Mouse (Mus musculus): ENCODE data around the gene Mtx1.
"Not testable (repeated sequence)": the region's sequence is repeated elsewhere in the genome, so short reads cannot be mapped to it uniquely, and the experiment has no call there.

Mtx1 gene

DNA sequence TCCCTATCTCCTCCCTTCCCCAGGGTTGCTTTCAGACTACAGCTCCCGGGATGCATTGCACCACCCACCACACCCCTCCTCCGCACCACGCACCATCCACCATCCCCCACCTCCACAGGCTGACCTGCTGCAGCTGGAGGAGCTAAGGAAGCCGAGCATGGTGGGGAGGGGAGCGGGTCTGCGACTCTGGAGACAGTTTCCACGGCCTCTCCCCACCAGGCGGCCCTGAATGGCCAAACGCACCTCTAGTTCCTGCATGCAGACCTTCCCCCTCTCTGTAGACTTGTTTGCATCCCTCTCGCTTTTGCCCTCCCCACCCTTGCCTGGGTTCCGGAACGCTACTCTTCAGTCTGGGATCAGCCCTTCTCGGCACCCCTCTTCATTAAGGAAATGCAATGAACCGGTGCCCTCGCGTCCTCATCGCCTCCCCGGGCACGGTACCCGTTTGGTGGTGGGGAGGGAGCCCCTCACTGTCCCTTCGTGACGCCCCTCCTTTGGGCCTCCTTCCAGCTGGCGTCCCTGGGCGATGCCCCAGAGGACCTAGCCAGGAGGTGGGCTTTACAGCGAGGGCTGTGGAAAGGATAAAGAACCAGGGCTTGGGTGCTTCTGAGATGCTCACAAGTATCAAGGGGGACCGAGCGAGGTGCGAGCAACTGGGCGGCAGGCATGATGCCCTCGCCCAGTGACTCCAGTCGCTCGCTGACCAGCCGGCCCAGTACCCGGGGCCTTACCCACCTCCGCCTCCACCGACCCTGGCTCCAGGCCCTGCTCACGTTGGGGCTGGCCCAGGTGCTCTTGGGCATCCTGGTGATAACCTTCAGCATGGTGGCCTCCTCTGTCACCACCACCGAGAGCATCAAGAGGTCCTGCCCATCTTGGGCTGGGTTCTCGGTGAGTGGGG is 43.6 kb downstream of the Mtx1 start, which contains the start of gene Fam189b:
Fam189b (plus strand) TSS at position 86 of the 901 bp plus-strand sequence.
- peak; percentile 46 for DNase-seq (ENCODE audit: low spot score)

DNA sequence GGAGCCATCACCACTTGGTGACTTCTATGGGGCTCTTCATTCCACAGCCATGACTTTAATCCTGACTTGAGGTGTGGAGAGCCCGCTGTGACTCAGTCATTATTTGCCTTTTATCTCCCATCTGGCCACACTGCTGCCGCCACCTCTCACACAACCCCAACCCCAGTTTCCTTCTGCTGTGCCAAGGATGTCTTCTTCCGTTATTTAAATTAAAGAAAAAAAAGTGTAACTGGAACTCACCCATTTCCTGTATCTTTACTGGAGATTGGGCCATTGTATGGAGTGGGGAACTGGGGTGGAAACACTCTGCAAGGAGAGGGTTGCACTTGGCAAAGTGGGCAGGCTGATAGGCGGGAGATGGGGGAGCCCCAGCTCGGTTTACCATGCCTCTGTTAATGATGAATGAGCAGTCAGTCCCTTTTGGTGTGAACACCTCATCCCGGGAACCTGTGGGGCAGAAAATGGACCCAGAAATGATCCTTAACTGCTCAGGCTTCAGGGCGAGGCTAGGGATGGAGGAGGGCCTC is 44.3 kb downstream of the Mtx1 start:
- DNase-seq (ENCODE audit: low spot score), result no peak

DNA sequence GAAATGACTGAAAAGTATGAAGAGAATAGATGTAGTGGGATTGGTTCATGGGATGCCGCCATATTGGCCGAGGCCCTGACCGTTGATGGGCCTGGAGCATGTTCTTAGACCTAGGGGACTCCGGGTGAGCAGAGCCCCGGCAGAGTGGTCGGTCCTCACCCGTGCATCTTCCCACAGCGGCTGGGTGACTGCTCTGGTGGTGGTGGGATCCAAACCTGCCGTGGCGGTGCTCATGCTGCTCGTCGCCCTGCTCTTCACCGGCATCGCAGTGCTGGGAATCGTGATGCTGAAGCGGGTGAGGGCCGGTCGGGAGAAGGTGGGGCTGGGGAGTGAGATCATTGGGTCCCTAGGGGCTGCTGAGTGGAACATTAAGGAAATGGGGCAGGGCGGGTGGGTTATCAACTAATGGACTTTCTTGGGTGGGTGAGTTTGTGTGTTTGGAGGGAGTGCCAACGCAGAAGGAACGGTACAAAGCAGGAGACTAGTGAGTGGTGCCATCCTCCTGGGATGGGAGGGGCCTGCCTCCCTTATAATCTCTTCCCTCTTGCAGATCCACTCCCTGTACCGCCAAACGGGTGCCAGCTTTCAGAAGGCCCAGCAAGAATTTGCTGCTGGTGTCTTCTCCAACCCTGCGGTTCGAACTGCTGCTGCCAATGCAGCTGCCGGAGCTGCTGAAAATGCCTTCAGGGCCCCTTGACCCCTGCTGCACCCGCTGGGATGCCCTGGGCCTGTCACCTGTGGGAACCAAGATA is 45.0 kb downstream of the Mtx1 start:
- DNase-seq (ENCODE audit: low spot score), result no peak

DNA sequence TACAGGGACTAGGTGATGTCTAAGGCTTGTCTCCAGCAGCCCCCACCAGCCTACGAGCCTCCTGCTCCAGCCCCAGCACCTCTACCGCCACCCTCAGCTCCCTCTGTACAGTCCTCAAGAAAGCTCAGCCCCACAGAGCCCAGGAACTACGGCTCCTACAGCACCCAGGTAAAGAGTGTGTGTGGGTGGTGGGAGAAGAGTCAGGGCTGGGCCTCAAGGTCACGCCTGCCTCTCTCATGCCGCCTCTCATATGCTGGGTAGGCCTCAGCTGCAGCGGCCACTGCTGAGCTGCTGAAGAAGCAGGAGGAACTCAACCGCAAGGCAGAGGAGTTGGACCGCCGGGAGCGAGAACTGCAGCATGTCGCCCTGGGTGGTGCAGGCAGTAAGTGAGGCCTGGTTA is 47.8 kb downstream of the Mtx1 start:
- DNase-seq (ENCODE audit: low spot score), result no peak

DNA sequence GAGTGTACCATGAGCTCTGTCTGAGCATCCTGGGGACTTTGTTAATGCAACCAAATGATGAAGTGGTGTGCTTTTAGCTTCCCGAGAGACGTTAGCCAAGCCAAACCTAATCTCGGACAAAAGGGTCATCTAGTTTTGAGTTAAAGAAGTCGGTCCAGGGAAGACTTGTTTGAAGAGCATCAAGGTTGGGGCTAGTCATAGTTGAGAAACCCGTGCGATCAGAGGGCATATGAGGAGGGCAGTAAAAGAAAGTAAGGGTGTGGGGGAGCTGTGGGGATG is 48.8 kb downstream of the Mtx1 start:
- no peak for DNase-seq (ENCODE audit: low spot score)

DNA sequence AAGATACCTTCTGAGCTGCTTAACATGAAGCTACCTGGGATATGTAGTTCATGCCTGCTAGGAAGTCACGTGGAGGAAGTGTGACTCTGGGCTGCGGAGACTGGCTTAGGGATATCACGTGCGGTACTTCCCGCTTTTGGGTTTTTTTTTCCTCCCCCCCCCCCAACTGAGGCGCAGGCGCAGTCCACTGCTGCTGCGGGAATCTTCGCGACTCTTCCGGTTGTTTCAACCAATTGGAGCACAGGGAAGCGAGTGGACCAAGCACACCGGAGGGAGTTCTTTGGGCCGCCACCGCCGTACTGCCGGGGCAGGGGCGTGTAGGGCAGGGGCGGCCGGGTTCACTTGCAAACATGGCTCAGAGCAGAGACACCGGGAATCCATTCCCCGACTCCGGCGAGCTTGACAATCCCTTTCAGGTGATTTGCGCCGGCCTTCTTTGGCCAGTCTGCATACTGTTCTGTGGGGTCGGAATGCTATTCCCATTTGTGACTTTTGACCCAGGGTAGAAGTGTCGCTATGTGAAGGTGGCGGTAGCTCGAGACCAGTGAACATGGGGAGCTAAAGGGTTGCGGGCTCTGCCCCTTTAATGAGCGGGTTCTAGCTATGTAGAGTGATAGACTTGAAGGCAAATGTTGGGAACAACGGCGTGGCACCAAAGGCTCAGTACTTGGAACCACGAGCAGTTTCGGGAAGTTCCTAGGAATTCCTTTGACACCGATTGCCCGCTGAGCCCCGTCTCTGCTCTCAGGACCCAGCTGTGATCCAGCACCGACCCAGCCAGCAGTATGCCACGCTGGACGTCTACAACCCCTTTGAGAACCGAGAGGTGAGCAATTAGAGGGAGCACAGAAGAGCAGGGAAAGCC is 49.4 kb downstream of the Mtx1 start, which contains the start of gene Scamp3:
Scamp3 (plus strand) TSS at position 232 of the 865 bp plus-strand sequence.
- DNase-seq (ENCODE audit: low spot score), result peak; percentile 44

DNA sequence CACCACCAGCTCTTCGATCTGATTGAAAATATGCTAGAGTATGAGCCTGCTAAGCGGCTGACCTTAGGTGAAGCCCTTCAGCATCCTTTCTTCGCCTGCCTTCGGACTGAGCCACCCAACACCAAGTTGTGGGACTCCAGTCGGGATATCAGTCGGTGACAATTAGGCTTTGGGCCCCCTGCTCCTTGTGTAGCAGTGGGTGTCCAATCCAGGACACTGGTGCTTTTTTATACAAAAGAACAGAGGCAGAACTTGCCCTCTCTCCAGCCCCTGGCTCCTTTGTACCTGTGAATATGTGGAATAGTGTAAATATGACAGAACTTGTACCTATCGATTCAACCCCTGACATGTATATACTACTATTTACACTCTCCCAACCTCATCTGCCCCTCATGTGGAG is 50.5 kb downstream of the Mtx1 start:
- DNase-seq (ENCODE audit: low spot score), result no peak

DNA sequence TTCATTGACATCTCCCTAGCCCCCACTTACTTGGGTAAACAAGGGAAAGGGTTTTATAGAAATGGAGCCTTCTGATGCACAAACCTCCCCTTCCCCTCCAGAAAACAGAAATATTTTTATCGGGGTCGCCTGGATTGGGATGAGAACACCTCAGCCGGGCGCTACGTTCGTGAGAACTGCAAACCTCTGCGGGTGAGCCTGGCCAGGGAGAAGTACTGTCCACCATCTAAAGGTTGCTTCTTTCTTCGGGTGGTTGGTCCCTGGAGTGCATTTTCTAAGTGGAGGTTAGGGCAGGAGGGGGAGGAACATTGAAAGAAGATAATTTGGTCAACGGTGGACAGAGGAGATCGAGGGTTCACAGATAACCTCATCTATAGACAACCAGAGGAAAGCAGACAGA is 51.3 kb downstream of the Mtx1 start:
- DNase-seq (ENCODE audit: low spot score), result no peak

DNA sequence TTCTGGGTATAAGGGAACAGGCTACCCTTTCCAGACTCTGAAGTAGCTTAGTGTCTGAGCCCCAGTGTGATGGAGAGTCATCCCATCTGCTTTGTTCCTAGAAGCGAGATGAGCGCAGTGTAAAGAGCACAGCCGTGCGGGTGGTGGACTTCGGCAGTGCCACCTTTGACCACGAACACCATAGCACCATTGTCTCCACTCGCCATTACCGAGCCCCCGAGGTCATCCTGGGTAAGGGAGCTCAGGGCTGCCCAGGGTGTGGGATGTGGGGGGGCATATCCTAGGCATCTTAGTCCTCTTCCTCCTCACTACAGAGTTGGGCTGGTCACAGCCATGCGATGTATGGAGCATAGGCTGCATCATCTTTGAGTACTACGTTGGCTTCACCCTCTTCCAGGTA is 52.0 kb downstream of the Mtx1 start:
- DNase-seq (ENCODE audit: low spot score), result no peak

DNA sequence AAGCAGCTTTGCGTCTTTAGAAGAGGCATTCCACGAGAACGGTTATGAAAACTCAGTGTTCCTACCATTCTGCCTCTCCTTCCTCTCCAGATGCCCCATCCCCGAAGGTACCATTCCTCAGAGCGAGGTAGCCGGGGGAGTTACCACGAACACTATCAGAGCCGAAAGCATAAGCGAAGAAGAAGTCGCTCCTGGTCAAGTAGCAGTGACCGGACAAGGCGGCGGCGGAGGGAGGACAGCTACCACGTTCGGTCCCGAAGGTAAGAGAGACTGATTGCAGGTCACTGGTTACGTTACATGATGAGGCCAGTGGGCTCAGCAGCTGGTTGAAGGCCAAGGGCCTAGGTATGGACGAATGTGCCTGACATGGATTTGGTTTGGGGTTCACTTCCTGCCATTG is 59.9 kb downstream of the Mtx1 start:
- DNase-seq (ENCODE audit: low spot score), result no peak

DNA sequence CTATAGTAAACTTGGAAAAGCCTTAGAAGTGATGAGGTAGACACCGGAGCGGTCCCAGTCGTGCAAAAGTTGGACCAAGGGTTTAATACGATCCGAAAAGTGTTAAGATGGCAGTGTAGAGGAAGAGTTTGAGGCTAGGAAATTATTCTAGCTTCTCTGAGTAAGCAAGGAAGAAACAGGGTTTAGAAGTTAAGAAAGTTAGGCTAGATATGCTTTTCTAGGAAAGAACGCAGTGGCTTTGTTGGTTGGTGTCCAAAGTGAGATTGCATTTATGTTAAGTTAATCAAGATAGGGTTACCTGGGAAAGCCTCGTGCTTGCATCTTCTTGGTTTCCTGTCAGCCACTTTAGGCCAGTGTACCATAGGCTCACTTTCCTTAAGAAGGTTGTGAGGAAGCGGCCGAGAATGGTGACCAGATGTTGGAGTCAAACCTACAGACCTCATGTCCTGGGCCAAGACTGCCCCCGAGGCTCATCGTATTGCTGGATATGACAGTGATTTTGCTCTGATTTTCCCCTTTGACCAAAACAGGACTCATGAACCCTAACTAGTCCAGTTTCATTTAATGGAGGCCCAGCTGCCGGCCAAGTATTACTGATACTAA is 61.5 kb downstream of the Mtx1 start:
- DNase-seq (ENCODE audit: low spot score), result no peak

DNA sequence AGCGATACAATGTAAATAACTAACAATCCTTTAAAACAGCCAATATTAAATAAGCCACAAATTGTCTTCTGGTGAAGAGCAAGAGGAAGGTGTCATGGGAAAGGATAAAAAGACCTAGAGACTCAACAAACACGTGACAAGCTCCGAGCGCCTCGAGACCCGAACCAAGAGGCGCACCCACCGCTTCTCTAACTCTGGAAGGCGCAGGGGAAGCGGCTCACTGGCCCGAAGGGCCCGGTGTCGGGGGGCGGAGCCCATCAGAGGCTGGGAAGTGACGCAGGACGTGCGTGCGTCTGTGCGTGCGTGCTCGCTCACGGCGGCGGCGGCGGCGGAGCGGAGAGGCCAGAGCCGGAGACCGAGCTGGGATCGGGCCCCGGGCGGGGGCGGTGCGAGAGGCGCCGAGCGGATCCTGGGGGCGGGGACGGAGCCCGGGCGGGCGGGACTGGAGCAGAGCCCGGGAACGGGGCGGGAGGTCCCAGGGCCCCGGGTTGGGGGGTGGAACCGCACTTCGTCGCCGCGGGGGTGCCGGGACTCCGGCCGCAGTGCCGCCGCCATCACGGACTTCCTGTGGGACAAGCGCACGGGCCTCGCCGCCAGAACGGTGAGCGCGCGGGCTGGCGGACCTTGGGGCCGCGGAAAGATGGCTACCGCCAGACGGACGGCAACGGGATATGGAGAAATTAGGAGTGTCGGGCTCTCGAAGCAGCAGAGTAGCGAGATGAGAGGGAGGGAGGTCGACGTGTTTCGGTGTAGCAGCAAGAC is 62.2 kb downstream of the Mtx1 start, which contains the start of gene Clk2:
Clk2 (plus strand) TSS at position 290 of the 762 bp plus-strand sequence.
- DNase-seq (ENCODE audit: low spot score), result peak; percentile 68

DNA sequence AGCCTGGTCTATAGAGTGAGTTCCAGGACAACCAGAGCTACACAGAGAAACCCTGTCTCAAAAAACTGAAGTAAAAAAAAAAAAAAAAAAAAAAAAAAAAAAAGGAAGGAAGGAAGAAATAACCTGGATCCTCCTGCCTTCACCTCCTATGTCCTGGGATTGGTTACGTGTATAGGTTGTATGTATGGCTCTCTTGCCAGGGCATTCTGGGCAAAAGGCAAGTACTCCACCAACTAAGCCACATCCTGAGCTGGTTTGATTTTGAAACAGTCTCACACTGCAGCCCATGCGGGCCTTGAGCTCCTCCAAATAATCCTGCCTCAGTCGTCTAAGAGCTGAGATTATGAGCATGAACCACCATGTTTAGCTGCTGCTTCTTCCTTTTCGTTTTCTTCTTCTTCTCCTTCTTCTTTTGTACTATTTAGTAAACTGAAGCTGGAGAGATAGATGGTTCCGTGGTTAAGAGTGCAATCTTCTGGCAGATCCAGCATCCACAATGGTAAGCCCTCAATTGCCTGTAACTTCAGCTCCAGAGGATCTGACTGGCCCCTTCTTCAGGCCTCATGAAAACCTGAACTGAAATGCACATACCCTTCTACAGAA is 63.1 kb downstream of the Mtx1 start:
- no peak for DNase-seq (ENCODE audit: low spot score)

DNA sequence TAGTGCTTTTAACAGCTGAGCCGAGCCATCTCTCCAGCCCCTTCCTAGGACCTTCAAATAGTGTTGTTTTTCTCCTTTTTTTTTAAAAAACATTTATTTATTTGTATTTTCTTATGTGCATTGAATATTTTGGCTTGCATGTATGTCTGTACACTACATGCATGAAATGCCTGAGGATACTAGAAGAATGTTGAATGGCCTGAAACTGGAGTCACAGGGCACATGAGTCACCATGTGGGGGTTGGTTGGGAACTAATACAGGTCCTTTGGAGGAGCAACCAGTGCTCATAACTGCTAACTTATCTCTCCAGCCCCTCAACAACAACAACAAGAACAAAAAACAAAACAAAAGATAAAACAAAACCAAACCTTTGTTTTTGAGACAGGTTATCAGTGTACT is 63.8 kb downstream of the Mtx1 start:
- no peak for DNase-seq (ENCODE audit: low spot score)

DNA sequence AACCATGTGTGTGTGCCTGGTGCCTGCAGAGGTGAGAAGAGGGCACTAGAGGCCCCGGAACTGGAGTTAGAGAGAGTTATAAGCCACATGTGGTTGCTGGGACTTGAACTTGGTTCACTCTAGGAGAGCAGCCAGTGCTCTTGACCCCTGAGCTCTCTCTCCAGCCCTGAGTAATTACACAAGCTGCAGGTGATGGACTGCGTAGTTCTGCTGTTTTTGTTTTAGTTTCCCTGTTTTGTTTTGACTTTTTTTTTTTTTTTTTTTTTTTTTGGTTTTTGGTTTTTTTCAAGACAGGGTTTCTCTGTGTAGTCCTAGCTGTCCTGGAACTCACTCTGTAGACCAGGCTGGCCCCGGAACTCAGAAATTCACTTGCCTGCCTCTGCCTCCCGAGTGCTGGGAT is 65.1 kb downstream of the Mtx1 start:
- DNase-seq (ENCODE audit: low spot score), result no peak

DNA sequence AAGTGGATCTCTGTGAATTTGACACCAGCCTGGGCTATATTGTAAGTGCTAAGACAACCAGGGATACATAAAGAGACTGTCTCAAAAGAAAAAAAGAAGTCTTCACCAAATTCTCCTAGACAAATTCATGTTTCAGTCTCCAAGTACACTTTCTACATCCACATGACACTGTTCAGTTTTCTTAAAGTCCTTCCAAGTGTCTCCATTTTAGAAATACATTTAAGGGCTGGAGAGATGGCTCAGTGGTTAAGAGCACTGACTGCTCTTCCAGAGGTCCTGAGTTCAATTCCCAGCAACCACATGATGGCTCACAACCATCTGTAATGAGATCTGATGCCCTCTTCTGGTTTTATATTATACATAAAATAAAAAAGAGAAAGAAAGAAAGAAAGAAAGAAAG is 65.7 kb downstream of the Mtx1 start:
- not testable (repeated sequence) for DNase-seq (ENCODE audit: low spot score)

DNA sequence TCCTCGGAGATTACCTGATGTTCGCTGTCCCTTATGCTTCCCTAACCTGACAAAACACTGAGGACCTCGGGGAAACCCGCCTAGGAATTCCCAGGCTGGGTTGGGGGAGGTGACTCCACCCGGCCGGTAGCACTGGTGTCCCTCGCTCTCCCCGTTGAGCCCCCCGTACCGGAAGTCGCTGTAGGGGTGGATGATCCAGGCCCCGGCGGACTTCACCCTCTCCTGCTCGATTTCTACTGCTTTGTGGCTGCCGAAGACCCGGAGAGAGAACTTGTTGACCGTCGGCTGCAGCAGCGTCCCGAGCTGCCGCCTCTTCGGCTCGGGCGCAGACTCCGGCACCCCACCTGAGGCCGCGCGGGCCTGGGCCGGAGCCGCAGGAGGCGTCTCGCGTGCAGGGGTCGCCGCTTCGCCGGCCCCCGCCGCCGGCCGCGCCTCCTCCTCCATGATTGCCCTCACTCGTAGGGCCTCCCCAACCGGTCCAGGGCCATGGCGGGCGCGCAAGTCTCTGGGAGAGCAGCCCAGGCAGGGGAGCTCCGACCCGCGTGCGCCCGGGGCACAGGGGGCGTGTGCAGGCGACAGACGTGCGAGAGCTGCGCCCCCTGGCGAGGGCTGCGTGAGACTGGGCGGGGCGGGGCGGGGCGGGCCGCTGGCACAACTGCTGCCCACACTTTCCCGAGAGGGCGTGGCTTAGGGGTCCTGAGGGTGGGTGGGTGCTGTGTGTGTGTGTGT is 67.1 kb downstream of the Mtx1 start, which contains the start of gene Hcn3:
Hcn3 (minus strand) TSS at position 581 of the 729 bp plus-strand sequence.
- no peak for DNase-seq (ENCODE audit: low spot score)

DNA sequence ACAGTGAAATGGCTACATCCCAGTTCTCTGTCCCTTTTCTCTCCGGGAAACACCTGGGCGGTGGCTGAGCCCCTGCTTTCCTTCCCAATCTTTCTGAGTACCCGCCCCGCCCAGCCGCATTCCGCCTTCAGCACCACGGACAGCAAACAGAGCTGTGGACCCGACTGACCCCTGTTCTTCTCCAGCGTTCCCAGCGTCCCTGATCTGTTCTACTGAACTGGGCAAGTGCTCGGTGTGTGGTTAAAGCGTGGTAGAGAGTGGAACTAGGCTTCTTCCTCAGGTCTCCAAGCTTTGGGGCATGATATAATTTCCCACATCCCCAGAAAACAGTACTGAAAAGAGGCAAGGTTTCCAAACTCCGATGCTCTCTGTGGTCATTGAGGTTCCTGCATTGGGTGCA is 67.7 kb downstream of the Mtx1 start:
- DNase-seq (ENCODE audit: low spot score), result peak; percentile 30

Data from urinary bladder, postnatal 10 days (tissue).